Comparison of ENCODE assay signal across 8 mouse cellular contexts in the genomic region with DNA sequence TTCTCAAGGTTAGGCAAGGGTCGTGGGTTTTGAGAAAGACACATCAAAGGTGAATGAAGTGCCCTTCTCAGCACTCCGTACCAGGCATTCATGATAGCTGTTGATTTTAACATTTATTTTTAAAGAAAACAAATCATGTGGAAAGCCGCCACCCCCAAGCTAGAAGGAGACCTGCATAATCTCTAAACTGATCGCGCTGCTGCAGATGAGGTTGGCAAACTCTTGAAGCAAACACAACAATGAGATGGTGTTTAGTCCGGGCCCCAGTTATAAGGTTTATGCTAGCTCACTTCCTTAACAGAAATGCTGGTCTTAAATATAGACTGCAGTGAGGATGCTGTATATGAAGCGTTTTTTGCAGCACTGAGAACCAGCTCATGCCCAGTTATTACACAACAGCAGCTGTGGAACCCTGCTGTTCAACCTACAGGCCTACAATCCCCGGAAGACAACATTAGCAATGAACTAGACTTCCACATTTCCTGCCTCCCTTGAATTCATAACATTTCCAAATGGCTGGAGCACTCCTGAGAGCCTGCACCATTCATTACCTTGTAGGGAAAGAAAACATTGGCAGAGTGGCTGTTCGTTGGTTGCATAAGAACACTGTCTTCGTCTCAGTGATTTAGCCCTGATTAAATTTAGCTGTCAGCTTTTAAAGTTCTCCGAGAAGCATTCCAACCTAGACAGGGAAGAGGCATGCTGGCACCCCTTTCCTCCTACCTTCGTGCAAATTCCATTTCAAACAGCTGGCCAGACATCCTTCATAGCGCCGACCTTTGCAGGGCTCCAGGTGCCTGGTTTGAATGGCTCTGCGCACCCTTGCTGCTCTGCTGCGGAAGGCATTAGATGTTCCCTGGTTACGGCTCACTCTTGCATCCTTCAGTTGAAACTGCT. TPM values are rescaled to one million over a fixed set of nuclear protein-coding genes. Genes with fewer than 3 reads are reported as not detected.
A peak's percentile ranks its signal among the peaks of the same experiment; 100 is the strongest.
DNase-seq lines count a peak whose midpoint lies in the region; ATAC-seq and TF ChIP-seq lines count a peak whose summit lies in the region.

No protein-coding gene starts in this region.

- H3K4me1 ChIP-seq in E14TG2a.4 (replicated peaks; ENCODE audit: low read depth, low read length): peaks cover 21% of the 10 kb centered on the region
- no peaks in the 10 kb centered on the region; the same call in 1 of the 2 replicates for H3K4me1 ChIP-seq in hindbrain, embryonic 11.5 days (replicated peaks; ENCODE audit: control insufficient read depth, insufficient read depth, low read length)
- H3K4me1 ChIP-seq in stomach, embryonic 14.5 days (ENCODE audit: control insufficient read depth, insufficient read depth, low read length): peaks cover 16% of the 10 kb centered on the region; the same call in 1 of the 2 replicates

- H3K27me3 ChIP-seq in E14TG2a.4 (ENCODE audit: insufficient read depth, low read length): peaks cover 12% of the 10 kb centered on the region
- no peaks in the 10 kb centered on the region for H3K27me3 ChIP-seq in hindbrain, embryonic 11.5 days (ENCODE audit: control insufficient read depth, insufficient read depth, low read length)
- no peaks in the 10 kb centered on the region for H3K27me3 ChIP-seq in stomach, embryonic 14.5 days (ENCODE audit: control insufficient read depth, insufficient read depth, low read length)

- H3K36me3 ChIP-seq in E14TG2a.4 (ENCODE audit: insufficient read depth, low read length): no peaks in the 10 kb centered on the region
- H3K36me3 ChIP-seq in hindbrain, embryonic 11.5 days (ENCODE audit: control insufficient read depth, insufficient read depth, low read length): no peaks in the 10 kb centered on the region
- no peaks in the 10 kb centered on the region for H3K36me3 ChIP-seq in stomach, embryonic 14.5 days (ENCODE audit: control insufficient read depth, insufficient read depth, low read length)

- no peak for TF ChIP-seq CTCF in E14TG2a.4 (conservative IDR thresholded peaks at IDR 0.05; ENCODE audit: low read length)

- no peaks in the 10 kb centered on the region for H3K9me3 ChIP-seq in E14TG2a.4 (ENCODE audit: low read length)
- H3K9me3 ChIP-seq in hindbrain, embryonic 11.5 days (ENCODE audit: control insufficient read depth, low read length): no peaks in the 10 kb centered on the region
- H3K9me3 ChIP-seq in stomach, embryonic 14.5 days (ENCODE audit: control insufficient read depth, low read depth, low read length): no peaks in the 10 kb centered on the region

- peak overlapping the region; percentile 37 for H3K4me3 ChIP-seq in E14TG2a.4 (replicated peaks; ENCODE audit: low read length)
- no peak overlapping the region for H3K4me3 ChIP-seq in hindbrain, embryonic 11.5 days (ENCODE audit: low read depth, low read length)
- H3K4me3 ChIP-seq in stomach, embryonic 14.5 days (ENCODE audit: low read depth, low read length): no peak overlapping the region

- no peak overlapping the region for H3K4me2 ChIP-seq in hindbrain, embryonic 11.5 days (replicated peaks; ENCODE audit: low read depth, low read length)
- H3K4me2 ChIP-seq in stomach, embryonic 14.5 days (replicated peaks; ENCODE audit: low read depth, low read length): no peak overlapping the region; the same call in 1 of the 2 replicates

- 38% methylated on average over 17 of the region's 17 CpGs for WGBS in hindbrain, embryonic 11.5 days
- WGBS in stomach, embryonic 14.5 days: 35% methylated on average over 17 of the region's 17 CpGs

- DNase-seq in 416B (ENCODE audit: low read depth): peak; percentile 76
- peak; percentile 16 for DNase-seq in hindbrain, embryonic 11.5 days (ENCODE audit: low spot score)
- DNase-seq in layer of hippocampus, adult 9-10 months (ENCODE audit: low spot score): peak; percentile 16
- no peak for DNase-seq in gastrocnemius, postnatal 4 days (ENCODE audit: low spot score in 2 of 2)
- DNase-seq in spleen, postnatal 10 days (ENCODE audit: low spot score in 2 of 2): no peak

- no peak overlapping the region for H3K9ac ChIP-seq in hindbrain, embryonic 11.5 days (ENCODE audit: low read depth, low read length)
- H3K9ac ChIP-seq in stomach, embryonic 14.5 days (replicated peaks; ENCODE audit: low read depth, low read length): no peak overlapping the region

- ATAC-seq in hindbrain, embryonic 11.5 days (ENCODE audit: low FRiP score): no peak
- peak; percentile 46 for ATAC-seq in megakaryocyte, adult 5-6 weeks (ENCODE audit: poor library complexity, severe bottlenecking)
- no peak for ATAC-seq in stomach, embryonic 14.5 days (ENCODE audit: insufficient number of reproducible peaks, insufficient read depth, low FRiP score, low read depth)

- H3K27ac ChIP-seq in hindbrain, embryonic 11.5 days (ENCODE audit: low read depth, low read length): no peak overlapping the region
- peak overlapping the region; percentile 49; the same call in 1 of the 2 replicates for H3K27ac ChIP-seq in stomach, embryonic 14.5 days (ENCODE audit: low read length)

RNA-seq across cellular contexts. Expression of a gene that starts 34.8 kb away (rescaled TPM):
- polyA plus RNA-seq in hindbrain, embryonic 11.5 days (2014; fragmentation: Nextera tagmentation; extraction: Ambion mirVana): 41.3 and 48.3 TPM in 2 replicates
- total RNA-seq in megakaryocyte, adult 5-6 weeks (2015): 47.6 and 51.1 TPM in 2 replicates
- 43.1 and 48.9 TPM in 2 replicates for total RNA-seq in megakaryocyte, adult 5-6 weeks (2017)
- 41.2 and 41.8 TPM in 2 replicates for polyA plus RNA-seq in stomach, embryonic 14.5 days (2014; fragmentation: Nextera tagmentation; extraction: Ambion mirVana)
- 10 to 100 TPM; 58.5 to 63.1 TPM for total RNA-seq in gastrocnemius, postnatal 4 days (2021)

Comparison
In these comparisons a context has a peak if more than half of its experiments do, and no peak if none do; other contexts are left out.
1. DNase-seq: peak in 416B (single experiment), hindbrain, embryonic 11.5 days (single experiment) and layer of hippocampus, adult 9-10 months (single experiment); none in gastrocnemius, postnatal 4 days (0 of 2) and spleen, postnatal 10 days (0 of 2).